Mouse (Mus musculus) liver, embryonic 15.5 days (tissue): ENCODE measurements at regions not wholly inside any gene's neighbourhood (a gene's known extent, or its start where the extent isn't known, plus 50 kb on each side); places are given as distances from the start of the nearest gene placed in this dataset.

Experiments used
- ATAC-seq: fragments of 200-750 bp; cut with Nextera tagmentation; 2 replicates; pipeline ENCODE4 v1.8.0; 2017; ENCODE audit warnings: moderate number of reproducible peaks, mild to moderate bottlenecking, moderate library complexity; ENCODE audit not compliant: insufficient read depth
- H3K27ac ChIP-seq: fragments of 300-500 bp; sonication (generic); replicated peaks from 2 replicates; pipeline ENCODE4 v1.5.1; 2015; ENCODE audit warnings: mild to moderate bottlenecking, inconsistent platforms
- H3K27me3 ChIP-seq: fragments of 300-500 bp; sonication (generic); 2 replicates; pipeline ENCODE4 v1.6.1; 2015; ENCODE audit warnings: mild to moderate bottlenecking, inconsistent platforms
- H3K36me3 ChIP-seq: fragments of 300-500 bp; sonication (generic); replicated peaks from 2 replicates; pipeline ENCODE4 v1.6.1; 2015; ENCODE audit warnings: moderate library complexity, mild to moderate bottlenecking, inconsistent platforms
- H3K4me1 ChIP-seq: fragments of 300-500 bp; sonication (generic); replicated peaks from 2 replicates; pipeline ENCODE4 v1.6.1; 2015; ENCODE audit warnings: inconsistent platforms
- H3K4me2 ChIP-seq: fragments of 300-500 bp; sonication (generic); 2 replicates; pipeline ENCODE4 v1.6.1; 2015; ENCODE audit warnings: moderate library complexity, mild to moderate bottlenecking, inconsistent platforms
- H3K4me3 ChIP-seq: fragments of 300-500 bp; sonication (generic); replicated peaks from 2 replicates; pipeline ENCODE4 v1.5.1; 2015; ENCODE audit warnings: mild to moderate bottlenecking, inconsistent platforms
- H3K9ac ChIP-seq: fragments of 300-500 bp; sonication (generic); 2 replicates; pipeline ENCODE4 v1.6.1; 2015; ENCODE audit warnings: moderate library complexity, mild to moderate bottlenecking, inconsistent platforms
- H3K9me3 ChIP-seq: fragments of 300-500 bp; sonication (generic); replicated peaks from 2 replicates; pipeline ENCODE4 v1.6.1; 2016; ENCODE audit warnings: inconsistent platforms
- whole genome bisulfite sequencing: fragments of 180-500 bp; shearing (Covaris S2); methylation state at CpG from one replicate; pipeline ENCODE4 v1.1.7; 2015; ENCODE audit warnings: mixed read lengths; ENCODE audit not compliant: insufficient replicate concordance; 5-methylcytosine and 5-hydroxymethylcytosine counted together

DNA sequence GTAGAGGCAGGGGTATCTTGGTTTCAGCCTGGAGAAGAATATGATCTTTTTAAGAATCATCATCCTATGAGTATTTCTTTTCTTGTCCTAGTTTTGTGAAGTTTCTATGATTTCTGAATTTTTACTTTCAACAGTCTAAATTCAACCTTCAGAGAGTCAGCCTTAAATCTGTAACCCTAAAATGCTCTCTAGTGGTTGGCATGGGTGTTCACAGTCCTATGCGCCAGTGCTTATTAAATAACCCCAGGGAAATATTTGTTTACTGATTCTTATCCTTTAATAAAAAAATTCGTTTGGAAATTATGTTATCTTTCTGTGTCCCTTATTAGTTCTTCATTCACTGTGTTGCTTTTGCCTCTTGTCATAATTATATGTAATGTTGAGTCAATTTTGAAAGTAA is 436.5 kb upstream of the Fign start:
- H3K4me1 ChIP-seq, result no peaks in the 10 kb centered on the region
- no peaks in the 10 kb centered on the region for H3K36me3 ChIP-seq
- 53% methylated on average over 2 of the region's 2 CpGs for WGBS
- no peak overlapping the region for H3K9ac ChIP-seq
- no peak overlapping the region for H3K4me2 ChIP-seq
- ATAC-seq, result no peak
- H3K27ac ChIP-seq, result no peak overlapping the region
- no peaks in the 10 kb centered on the region for H3K9me3 ChIP-seq
- no peaks in the 10 kb centered on the region for H3K27me3 ChIP-seq
- no peak overlapping the region for H3K4me3 ChIP-seq

DNA sequence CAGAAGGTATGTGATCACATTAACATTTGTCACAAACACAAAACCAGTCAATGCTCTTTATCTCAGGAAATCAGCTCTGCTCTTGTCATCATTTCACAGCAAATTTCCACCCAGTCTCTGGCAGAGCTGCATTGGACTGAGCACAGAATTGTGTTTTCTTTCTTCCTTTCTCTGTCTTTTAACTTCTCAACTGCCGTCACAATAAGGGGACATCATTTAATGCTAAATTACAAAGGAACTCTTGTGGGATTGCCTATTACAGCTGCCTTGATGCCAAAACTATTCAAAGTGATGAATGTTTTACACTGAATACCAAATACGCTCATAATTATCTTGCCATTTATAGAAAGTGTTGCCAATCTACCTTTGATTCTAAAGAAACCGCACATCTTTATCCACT is 424.9 kb upstream of the Fign start:
- Histone ChIP-seq H3K27ac (no peak overlapping the region), H3K4me1 (no peaks in the 10 kb centered on the region), H3K27me3 (no peaks in the 10 kb centered on the region), H3K4me3 (no peak overlapping the region), H3K9ac (no peak overlapping the region), H3K4me2 (no peak overlapping the region), H3K36me3 (no peaks in the 10 kb centered on the region), H3K9me3 (no peaks in the 10 kb centered on the region)
- no peak for ATAC-seq
- WGBS, result 75% methylated on average over 3 of the region's 3 CpGs

DNA sequence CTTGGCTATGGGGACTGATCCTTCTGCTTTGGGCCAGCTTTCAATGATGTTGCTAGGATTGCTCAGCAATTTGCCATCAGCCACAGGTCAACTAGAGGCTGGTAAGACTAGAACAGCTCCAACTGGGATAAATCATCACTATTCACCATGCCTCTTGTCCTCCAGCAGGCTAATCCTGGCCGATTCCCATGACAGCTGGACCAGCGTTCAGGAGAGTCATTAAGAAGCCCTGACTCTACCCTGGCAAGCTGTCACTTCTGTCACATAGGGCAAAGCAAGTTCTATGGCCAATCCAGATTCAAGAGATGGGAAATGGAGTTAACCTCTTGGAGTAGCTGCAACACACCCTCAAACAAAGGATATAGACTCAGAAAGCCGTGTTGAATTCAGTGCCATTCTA is 424.4 kb upstream of the Fign start:
- H3K27me3 ChIP-seq, result no peaks in the 10 kb centered on the region
- no peaks in the 10 kb centered on the region for H3K9me3 ChIP-seq
- H3K9ac ChIP-seq, result no peak overlapping the region
- H3K4me1 ChIP-seq, result no peaks in the 10 kb centered on the region
- no peak overlapping the region for H3K4me3 ChIP-seq
- H3K4me2 ChIP-seq, result no peak overlapping the region
- ATAC-seq, result no peak
- 54% methylated on average over 3 of the region's 3 CpGs for WGBS
- H3K36me3 ChIP-seq, result no peaks in the 10 kb centered on the region
- no peak overlapping the region for H3K27ac ChIP-seq

DNA sequence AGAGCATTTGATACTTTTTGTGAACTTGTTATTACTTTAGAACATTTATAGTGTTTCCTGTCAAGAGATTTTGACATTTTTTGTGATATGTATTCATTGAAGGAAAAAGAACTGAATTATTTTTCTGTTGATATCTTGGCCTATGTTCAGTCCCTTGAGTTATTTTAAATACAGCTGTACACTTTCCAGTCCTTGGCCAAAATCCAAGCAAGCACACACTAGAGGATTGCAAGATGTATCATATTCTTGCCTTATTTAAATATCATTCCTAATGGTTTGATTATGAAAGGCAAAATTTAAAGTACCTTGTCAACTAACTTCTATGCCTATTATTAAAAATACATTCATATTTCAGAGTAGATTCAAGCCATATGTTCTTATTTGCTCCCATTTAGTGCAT is 397.9 kb upstream of the Fign start:
- Histone ChIP-seq H3K4me3 (no peak overlapping the region), H3K36me3 (no peaks in the 10 kb centered on the region)
- no peak for ATAC-seq

DNA sequence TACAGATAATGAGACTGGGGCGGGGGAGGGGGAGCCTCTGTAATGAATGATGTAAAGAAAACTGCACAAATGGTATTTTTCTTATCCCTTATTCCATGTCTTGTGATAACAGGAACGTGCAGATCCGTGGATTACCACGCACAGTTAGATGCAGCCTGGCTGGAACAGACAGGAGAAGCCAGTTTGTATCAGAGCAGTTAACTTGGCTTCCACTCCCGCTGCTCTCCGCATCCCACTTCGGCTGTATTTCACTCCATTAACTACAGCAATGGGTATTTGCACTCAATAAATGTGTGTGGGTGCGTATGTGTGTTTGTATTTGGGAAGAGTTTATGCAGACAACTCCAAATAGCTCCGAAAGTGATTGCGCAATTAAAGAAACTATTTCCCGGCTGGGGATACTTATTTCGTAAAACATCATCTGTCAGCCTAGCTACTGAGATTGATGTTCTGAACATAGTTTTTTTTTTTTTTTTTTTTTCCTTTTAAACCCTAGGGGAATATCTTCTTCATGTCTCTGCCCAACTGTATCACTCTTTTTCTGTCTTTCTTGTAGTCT is 368.7 kb upstream of the Fign start:
- H3K9ac ChIP-seq, result no peak overlapping the region
- ATAC-seq, result no peak
- no peaks in the 10 kb centered on the region for H3K4me1 ChIP-seq
- no peaks in the 10 kb centered on the region for H3K9me3 ChIP-seq
- no peaks in the 10 kb centered on the region for H3K36me3 ChIP-seq
- H3K4me3 ChIP-seq, result no peak overlapping the region
- WGBS, result 71% methylated on average over 12 of the region's 12 CpGs
- no peak overlapping the region for H3K4me2 ChIP-seq
- H3K27ac ChIP-seq, result no peak overlapping the region
- no peaks in the 10 kb centered on the region for H3K27me3 ChIP-seq

More for the DNA sequence above, 397.9 kb upstream of the Fign start:
- H3K4me1 ChIP-seq, result no peaks in the 10 kb centered on the region
- H3K9me3 ChIP-seq, result no peaks in the 10 kb centered on the region
- H3K4me2 ChIP-seq, result no peak overlapping the region
- no peak overlapping the region for H3K27ac ChIP-seq
- H3K9ac ChIP-seq, result no peak overlapping the region
- no peaks in the 10 kb centered on the region for H3K27me3 ChIP-seq

DNA sequence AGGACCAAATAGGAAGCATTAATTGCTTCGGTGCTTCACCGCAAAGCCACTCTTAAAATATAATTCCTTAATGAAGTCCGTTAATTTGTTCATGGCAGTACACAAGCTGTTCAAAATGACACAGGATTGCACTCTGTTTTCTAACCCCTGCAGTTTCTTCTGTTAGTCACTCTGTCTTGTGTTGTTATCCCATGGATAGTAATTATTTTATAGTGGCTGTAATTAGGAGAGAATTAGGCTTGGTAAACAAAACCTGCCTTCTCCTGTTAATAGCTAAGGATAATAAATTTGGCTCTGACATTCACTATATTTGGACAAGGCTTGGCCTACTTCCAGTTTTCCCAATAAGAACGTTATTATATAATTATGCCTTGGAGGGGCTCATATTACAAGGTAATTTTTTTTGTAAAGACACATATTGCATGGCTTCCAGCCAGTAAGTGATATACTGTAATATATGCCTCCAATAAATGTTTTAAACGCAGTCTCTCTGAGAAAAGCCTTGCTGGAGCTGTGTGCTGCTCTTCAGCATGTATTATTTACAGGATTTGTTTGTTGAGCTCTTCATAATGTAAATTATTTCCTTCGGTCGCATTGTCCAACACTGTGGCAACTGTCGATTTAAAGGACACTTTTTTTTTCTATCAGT is 364.8 kb upstream of the Fign start:
- 68% methylated on average over 8 of the region's 8 CpGs for WGBS
- H3K9ac ChIP-seq, result no peak overlapping the region

DNA sequence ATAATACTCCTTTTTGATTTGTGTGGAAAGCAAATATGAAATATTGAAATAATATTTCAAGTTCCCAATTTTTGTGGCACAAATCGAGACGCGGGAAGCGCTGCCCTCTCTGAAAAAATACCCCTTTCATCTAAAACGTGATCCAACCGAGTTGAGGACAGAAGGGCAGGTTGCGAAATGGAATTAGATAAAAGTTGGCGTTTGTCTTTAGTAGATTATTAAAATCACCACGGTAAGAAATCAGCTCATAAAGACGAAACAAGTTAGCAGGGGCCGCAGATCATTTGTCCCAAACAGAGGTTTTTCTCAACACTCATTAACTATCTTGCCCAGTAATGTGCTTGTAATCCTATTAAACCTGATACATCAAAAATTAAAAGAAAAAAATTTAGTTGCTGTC is 364.2 kb upstream of the Fign start:
- WGBS, result 72% methylated on average over 11 of the region's 11 CpGs
- no peaks in the 10 kb centered on the region for H3K4me1 ChIP-seq
- no peak for ATAC-seq

More for the DNA sequence above, 364.8 kb upstream of the Fign start:
- ATAC-seq, result no peak
- Histone ChIP-seq H3K36me3 (no peaks in the 10 kb centered on the region), H3K9me3 (no peaks in the 10 kb centered on the region), H3K4me1 (no peaks in the 10 kb centered on the region), H3K27me3 (no peaks in the 10 kb centered on the region), H3K4me3 (no peak overlapping the region), H3K4me2 (no peak overlapping the region), H3K27ac (no peak overlapping the region)

DNA sequence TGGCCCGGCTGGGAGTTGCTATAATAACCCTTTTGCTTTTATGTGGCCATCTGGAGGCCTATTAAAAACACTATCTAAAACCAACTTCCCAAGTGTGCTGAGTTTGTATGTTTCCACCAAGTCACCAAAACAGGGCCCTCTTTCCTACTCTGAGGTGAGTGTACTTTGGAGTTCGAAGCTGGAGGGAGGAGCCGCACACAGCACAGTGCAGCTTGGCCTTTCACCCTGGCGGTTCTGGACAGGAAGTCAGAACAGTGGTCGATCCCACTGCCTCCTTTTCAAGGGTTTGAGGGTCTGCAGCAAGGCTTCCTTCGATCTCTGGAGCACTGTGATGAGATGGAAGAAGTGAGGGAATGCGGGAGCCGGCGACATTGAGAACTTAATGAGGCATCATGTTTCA is 363.8 kb upstream of the Fign start:
- Histone ChIP-seq H3K9me3 (no peaks in the 10 kb centered on the region), H3K27ac (no peak overlapping the region), H3K4me2 (no peak overlapping the region), H3K36me3 (no peaks in the 10 kb centered on the region), H3K9ac (no peak overlapping the region), H3K27me3 (no peaks in the 10 kb centered on the region), H3K4me3 (no peak overlapping the region), H3K4me1 (no peaks in the 10 kb centered on the region)
- WGBS, result 62% methylated on average over 9 of the region's 9 CpGs
- ATAC-seq, result no peak

More for the DNA sequence above, 364.2 kb upstream of the Fign start:
- H3K4me3 ChIP-seq, result no peak overlapping the region
- H3K9me3 ChIP-seq, result no peaks in the 10 kb centered on the region
- H3K27ac ChIP-seq, result no peak overlapping the region
- no peak overlapping the region for H3K4me2 ChIP-seq
- no peak overlapping the region for H3K9ac ChIP-seq
- H3K27me3 ChIP-seq, result no peaks in the 10 kb centered on the region
- H3K36me3 ChIP-seq, result no peaks in the 10 kb centered on the region

DNA sequence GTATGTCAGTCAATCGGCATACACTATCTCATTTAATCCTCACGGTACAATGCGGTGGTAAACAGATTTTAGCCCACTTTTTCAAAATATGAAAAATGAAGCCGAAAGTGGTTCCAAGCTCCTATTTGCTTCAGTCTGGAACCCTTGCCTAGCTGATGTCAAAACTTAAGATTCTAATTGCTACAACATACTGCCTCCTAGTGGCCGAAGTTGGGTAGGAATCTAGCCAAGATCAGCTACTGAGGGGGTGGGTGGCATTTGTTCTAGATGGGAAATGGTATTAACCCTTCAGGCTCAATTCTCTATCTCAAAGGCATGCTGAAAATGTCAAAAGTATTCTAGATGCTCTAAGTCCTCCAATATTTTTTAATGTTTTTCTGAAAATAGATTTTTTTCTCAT is 360.3 kb upstream of the Fign start:
- no peak overlapping the region for H3K4me2 ChIP-seq
- no peaks in the 10 kb centered on the region for H3K36me3 ChIP-seq
- no peak for ATAC-seq
- H3K4me3 ChIP-seq, result no peak overlapping the region
- H3K9ac ChIP-seq, result no peak overlapping the region
- 54% methylated on average over 5 of the region's 5 CpGs for WGBS
- no peaks in the 10 kb centered on the region for H3K4me1 ChIP-seq
- no peaks in the 10 kb centered on the region for H3K27me3 ChIP-seq
- H3K9me3 ChIP-seq, result no peaks in the 10 kb centered on the region
- no peak overlapping the region for H3K27ac ChIP-seq

DNA sequence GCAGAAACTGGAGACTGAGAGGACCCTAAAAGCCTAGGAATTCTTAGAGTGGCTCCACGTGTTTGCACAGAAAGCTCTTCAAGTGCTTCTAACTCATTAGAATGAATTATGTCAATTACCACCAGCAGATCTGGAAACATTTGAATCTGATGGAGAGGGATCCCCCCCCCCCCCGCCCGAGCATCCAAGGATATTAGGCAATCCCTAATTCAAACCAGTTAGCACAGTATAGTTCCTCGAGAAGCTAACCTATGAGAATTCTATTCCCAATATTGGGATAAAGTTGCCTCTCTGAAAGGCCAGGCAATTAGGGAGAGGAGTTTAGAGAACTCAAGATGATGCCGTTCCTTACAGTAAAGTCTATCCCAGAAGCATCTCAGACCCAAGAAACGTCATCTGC is 354.9 kb upstream of the Fign start:
- no peak overlapping the region for H3K9ac ChIP-seq
- H3K4me2 ChIP-seq, result no peak overlapping the region
- ATAC-seq, result no peak
- no peak overlapping the region for H3K4me3 ChIP-seq
- no peaks in the 10 kb centered on the region for H3K4me1 ChIP-seq
- H3K36me3 ChIP-seq, result no peaks in the 10 kb centered on the region
- no peaks in the 10 kb centered on the region for H3K9me3 ChIP-seq
- H3K27me3 ChIP-seq, result no peaks in the 10 kb centered on the region
- H3K27ac ChIP-seq, result no peak overlapping the region
- WGBS, result 60% methylated on average over 6 of the region's 6 CpGs

DNA sequence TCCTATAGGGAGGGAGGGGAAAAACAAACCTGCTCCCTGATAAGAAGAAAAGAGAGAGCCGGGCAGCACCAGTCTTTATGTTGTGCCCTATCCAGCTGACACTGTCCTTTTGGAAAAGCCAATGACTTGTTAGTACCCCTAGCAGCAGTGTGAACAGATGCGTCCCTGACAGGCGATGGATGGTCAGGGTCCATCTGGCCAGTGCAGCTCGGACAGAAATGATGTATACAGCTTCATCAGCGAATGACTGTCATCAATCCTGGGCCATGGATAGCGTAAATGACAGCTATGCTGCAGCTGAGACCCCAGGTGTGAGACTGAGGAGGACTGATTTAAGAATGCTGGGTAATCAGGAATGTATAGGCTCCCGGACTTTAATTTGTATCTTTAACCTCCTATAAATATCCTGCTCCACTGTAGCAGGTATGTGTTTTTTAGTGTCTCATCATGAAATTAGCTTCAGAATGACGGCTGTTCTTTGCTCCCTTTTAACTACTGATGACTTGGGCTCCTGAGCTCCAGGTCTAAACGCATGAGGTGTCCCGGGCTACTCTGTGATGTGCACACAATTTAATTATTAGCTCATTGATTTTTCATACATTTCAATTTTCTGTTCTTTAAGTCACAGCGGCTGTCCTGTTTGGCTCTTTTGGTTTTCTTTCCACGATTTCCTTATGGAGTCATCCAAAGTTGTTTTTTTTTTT is 353.9 kb upstream of the Fign start:
- 68% methylated on average over 12 of the region's 12 CpGs for WGBS
- H3K4me2 ChIP-seq, result no peak overlapping the region
- ATAC-seq, result no peak

DNA sequence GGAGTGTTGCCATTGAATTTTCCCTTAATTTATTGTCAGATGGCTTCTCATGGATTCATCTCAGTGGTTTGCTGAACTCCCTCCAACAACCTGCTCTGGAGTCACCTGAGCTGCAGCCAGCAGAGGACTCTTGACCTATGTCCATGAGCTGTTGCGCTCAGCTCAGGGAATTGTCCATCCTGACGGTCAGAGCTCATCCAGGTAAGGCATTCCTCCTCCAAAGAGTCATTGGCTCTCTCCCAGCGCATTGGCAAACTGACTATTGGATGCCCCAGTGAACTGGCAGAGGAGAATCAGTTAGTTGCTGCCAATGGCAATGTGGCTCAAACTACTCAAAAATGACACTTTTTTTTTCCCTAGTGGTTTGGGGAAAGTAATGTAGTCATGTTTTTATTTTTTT is 345.3 kb upstream of the Fign start:
- Histone ChIP-seq H3K4me2 (no peak overlapping the region), H3K4me3 (no peak overlapping the region), H3K36me3 (no peaks in the 10 kb centered on the region), H3K27ac (no peak overlapping the region), H3K4me1 (no peaks in the 10 kb centered on the region), H3K27me3 (no peaks in the 10 kb centered on the region), H3K9ac (no peak overlapping the region), H3K9me3 (no peaks in the 10 kb centered on the region)
- WGBS, result 65% methylated on average over 3 of the region's 3 CpGs
- no peak for ATAC-seq

More for the DNA sequence above, 353.9 kb upstream of the Fign start:
- Histone ChIP-seq H3K4me3 (no peak overlapping the region), H3K27me3 (no peaks in the 10 kb centered on the region), H3K36me3 (no peaks in the 10 kb centered on the region), H3K9ac (no peak overlapping the region), H3K27ac (no peak overlapping the region), H3K9me3 (no peaks in the 10 kb centered on the region), H3K4me1 (no peaks in the 10 kb centered on the region)
